Mouse (Mus musculus) stomach, postnatal 0 days (tissue): ENCODE measurements around the gene Naga.

Experiments
- CTCF ChIP-seq: IDR thresholded peaks from 2 replicates; pipeline ENCODE4 v1.5.1; 2016; ENCODE audit warnings: antibody characterized with exemption, low read depth, mild to moderate bottlenecking, moderate library complexity
- EP300 ChIP-seq: optimal IDR thresholded peaks from 2 replicates; pipeline ENCODE3; 2016; ENCODE audit warnings: antibody characterized with exemption

- TF ChIP-seq CTCF (peak; percentile 31; the same call in 1 of the 2 replicates), EP300 (no peak)
Observed at GRCm38 (mm10) chr15:82341036-82341501, 2.3 kb upstream of the Naga start.
